Mouse (Mus musculus): Measurements from ENCODE around the gene Ucp1.
"Not testable (repeated sequence)": the region's sequence is repeated elsewhere in the genome, so short reads cannot be mapped to it uniquely, and the experiment has no call there.

GRCm38 (mm10) chr8:83315084-83315483 lies 24.9 kb downstream of the Ucp1 start:
- TF ChIP-seq GATA1, TAL1 (IDR thresholded peaks at IDR 0.05; ENCODE audit: low read length): not testable (repeated sequence)
